Mouse (Mus musculus) 3134 (cell line): ENCODE results near the gene Rpp25.

Experiments used
- DNase-seq: peaks from one replicate; pipeline ENCODE4 v3.0.0-alpha.2; 2011; ENCODE audit warnings: low spot score; ENCODE audit not compliant: insufficient read length; ENCODE audit errors: extremely low read depth

Gene Rpp25

DNA sequence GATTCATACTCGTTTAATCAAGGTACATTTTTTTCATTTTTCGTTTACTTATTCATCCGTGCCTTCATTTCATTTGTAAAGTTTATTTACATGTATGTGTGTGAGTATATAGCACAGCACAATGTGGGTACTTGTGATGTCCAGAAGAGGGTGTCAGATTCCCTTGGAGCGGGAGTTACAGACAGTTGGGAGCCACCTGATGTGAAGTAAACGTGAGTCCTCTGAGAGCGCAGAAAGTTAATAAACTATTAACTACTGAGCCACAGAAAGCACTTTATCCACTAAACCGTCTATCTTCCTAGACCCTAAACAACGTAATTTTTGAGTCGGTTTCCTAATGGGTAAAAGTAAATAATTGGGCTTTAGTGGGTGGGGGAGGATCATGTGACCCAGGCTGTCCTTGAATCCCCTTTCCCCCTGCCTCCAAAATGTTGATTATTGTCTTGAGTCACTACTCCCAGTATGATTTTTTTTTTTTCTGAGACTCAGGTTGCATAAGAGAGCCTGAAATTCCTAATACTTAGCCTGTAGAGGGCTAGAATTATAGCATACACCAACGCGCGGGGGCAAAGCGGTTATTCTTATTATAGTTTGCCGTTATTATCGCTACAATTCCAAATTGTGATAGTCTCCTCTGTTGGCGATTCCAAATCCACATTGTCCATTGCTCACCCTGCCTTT lies 16.7 kb downstream of the Rpp25 start:
- no peak for DNase-seq

- peak; percentile 96 for DNase-seq
These were observed 17.5 kb downstream of the Rpp25 start, which contains the start of gene Cox5a for GRCm38 (mm10) chr9:57521056-57521911. Gene Cox5a, plus strand, starts transcription at chr9:57521274.

- no peak for DNase-seq
These were observed 18.5 kb downstream of the Rpp25 start for GRCm38 (mm10) chr9:57522114-57522860.

DNA sequence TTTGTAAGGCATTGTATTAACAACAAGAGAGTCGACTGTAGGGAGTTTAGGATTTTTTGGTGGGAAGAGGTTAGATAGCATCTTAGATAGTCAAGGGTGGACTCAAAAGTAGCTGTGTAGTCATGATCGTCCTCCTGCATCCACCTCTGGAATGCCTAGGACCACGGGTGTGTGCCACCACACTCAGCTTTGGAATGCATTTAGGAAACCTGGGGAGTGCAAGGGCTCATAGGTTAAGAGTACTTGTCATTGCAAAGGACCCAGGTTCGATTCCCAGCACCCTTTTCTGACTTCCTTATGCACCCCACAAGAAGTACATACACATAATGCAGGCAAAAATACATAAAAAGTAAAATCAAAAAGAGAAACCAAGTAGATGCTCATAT lies 19.0 kb downstream of the Rpp25 start:
- no peak for DNase-seq

DNA sequence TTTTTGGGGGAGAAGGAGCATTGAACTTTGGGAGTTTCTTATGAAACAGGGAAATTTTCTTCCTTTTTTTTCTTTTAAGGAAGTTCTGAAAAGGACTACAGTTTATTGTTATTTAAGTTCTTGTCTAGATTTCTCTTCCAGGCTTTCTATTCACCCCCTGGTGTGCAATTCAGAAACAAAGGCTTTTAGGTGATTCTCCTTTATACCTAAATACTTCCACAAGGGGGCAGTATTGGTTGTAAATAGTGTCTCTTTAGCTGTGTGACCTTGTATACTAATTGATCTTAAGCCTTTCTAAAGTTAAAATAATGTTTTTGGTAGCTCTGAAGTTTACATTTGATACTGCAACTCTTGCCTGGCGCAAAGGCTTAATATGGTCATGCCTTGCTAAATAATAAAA lies 19.9 kb downstream of the Rpp25 start:
- no peak for DNase-seq

DNA sequence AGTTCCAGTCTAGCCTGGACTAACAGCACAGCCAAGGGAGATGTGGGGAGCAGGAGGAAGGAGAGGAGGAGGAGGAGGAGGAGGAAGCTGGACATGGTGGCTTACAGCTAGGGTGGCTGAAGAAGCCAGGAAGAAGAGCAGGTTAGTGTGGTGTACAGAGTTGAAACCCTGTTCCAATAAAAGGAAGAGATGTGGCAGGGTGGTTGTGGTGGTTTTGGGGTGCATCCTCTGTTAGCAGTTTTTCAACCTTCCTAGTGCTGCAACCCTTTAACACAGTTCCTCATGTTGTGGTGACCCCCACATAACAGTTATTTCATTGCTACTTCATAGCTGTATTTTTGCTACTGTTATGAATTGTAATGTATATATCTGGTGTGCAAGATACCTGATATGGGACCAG lies 20.6 kb downstream of the Rpp25 start:
- DNase-seq, result no peak

DNA sequence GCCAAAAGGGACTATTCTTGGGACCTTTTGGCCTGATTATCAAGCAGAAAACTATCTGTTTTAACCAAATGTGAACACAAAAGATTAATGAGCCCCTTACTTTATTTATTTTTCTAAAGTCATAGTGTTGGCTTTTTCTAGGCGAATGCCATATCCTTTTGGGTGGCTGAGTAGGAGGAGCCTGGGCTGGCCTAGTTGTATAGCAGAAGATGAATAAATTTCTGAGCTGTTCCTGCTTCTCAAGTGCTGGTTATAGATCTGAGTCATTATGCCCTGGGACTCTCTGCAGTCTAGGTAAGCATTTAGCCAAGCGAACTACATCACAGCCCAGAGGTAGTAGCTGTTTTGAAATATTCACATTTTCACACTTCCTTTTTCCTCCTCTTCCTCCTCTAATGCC lies 21.7 kb downstream of the Rpp25 start:
- DNase-seq, result no peak

DNA sequence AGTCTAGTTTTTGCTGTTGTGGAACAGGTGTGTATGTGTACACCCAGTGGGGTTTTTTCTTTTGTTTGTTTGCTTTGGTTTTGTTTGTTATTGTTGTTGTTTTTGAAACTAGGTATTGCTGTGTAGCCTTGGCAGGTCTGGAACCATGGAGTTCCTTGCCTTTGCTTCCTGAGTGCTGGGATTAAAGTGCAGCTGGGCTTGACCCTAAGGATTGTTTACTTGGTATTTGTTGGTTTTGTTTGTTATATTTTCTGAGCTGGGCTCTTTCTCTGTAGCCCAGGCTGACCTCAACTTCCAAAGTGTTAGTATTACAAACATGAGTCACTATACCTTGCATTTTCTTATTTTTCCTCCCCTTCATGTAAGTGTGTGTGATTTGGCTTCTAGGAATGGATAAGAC lies 22.6 kb downstream of the Rpp25 start:
- no peak for DNase-seq

DNA sequence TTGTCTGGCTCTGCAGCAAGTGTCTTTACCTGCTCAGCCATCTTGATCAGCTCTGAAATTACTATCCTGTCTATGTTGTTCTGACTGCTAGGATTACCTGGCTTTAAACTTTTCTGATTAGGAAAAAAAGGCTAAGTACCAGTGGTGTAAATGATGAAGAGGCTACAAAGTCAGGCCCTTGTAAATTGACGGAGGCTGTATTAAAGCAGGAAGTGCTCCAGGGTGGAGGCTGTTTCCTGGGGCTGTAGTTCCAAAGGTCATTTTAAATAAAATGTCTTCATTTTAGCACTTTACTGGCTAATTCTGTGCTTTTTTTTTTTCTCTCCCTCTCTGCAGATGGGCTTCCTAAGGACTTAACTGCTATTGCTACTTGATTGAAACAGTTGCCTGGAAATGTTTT lies 28.1 kb downstream of the Rpp25 start:
- no peak for DNase-seq

- DNase-seq, result no peak
These were observed 32.5 kb downstream of the Rpp25 start for GRCm38 (mm10) chr9:57536362-57536761.

DNA sequence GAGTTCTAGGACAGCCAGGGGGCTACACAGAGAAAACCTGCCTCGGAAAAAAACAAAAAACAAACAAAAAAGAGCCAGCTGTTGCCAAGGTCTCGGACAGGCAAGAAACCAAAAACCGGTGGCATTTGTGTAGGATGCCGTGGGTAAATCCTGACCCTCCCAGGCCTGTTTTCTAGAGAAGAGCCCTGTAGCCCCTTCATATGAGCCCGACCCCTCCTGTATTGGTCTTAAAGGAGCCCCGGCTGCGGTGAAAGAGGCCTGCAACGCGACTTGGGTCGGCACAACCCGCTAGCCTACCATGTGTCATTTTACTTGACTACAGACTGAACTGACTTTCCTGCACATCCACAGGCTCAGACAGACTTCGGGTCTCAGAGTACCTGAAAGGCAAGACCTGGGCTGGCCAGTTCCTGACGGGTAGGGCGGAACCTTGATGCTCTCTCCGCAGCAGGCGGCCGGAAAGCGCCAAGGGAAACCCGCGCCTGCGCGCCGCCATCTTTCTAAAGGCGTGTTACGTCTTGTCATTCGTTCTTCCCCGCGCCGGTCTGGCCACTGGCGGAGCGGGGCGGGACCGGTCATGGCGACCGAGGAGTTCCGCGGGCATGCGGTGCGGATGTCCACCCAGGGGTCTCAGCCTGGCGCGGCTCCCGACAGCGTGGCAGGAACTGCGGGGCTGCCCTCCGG lies 33.4 kb downstream of the Rpp25 start, which contains the start of gene Fam219b:
TSS of gene Fam219b (plus strand) at position 485 of the 684 bp plus-strand sequence.
- peak; percentile 89 for DNase-seq

DNA sequence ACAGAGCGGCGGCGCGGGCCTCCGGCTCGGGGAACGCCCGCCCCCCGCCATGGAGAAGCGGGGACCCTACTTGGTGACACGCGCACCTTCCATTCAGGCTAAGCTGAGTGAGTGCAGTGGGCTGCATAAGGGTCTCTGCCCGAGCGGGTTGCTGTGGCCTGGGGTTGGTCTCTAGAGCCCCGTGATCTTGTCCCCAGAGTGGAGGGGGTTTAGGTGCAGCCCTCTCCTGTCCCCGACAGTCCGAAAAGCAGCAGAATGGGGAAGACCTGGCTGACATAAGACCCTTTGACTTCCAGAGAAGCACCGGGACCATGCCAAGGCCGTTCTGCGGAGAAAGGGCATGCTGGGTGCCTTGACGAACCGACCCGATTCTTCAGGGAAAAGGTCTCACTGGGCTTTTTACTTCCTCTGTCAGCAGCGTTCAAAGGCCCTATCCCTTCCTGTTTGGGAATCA lies 33.9 kb downstream of the Rpp25 start:
- DNase-seq, result no peak

DNA sequence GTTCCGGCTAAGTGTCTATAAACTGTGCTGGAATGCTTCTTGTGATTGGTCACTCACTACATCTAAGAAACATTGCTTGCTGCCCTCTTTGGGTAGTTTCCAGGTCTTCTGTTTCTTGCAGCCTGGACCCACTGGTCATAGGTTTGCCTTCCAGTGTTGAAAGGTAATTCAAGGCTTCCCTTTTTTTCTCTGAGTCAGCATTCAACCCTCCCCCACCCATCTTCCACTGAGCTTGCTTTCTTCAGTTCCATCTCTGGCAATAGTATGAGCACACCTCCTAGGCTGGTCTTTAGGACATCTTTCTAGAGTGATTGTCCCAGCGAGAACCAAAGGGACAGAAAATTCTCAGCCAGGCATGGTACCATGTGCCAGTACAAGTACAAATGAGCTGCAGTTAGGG lies 35.7 kb downstream of the Rpp25 start:
- no peak for DNase-seq

GRCm38 (mm10) chr9:57541312-57541711 lies 37.5 kb downstream of the Rpp25 start:
- no peak for DNase-seq

- DNase-seq, result no peak
These were observed 40.1 kb downstream of the Rpp25 start for GRCm38 (mm10) chr9:57543951-57544350.

DNA sequence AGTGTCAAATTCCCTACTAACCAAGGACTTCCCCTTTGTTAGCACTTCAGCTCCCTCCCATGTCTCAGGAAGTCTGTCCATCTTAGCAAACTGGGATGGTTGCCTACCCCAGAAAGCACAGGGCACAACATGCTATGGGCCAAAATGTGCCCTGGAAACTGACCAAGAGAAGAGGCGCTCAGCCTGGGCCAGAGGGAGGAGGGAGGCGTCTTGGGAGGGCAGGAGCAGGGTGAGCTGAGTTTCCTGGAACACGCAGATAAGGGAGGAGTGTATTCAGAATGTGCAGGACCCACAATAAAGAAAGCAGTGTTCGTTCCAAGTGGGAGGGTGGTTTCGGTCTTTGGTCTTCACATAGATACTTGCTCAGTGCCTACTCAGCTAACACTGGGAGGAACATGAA lies 43.5 kb downstream of the Rpp25 start:
- DNase-seq, result no peak

GRCm38 (mm10) chr9:57547869-57548268 lies 44.0 kb downstream of the Rpp25 start:
- DNase-seq, result no peak

GRCm38 (mm10) chr9:57549186-57549585 lies 45.4 kb downstream of the Rpp25 start:
- no peak for DNase-seq

DNA sequence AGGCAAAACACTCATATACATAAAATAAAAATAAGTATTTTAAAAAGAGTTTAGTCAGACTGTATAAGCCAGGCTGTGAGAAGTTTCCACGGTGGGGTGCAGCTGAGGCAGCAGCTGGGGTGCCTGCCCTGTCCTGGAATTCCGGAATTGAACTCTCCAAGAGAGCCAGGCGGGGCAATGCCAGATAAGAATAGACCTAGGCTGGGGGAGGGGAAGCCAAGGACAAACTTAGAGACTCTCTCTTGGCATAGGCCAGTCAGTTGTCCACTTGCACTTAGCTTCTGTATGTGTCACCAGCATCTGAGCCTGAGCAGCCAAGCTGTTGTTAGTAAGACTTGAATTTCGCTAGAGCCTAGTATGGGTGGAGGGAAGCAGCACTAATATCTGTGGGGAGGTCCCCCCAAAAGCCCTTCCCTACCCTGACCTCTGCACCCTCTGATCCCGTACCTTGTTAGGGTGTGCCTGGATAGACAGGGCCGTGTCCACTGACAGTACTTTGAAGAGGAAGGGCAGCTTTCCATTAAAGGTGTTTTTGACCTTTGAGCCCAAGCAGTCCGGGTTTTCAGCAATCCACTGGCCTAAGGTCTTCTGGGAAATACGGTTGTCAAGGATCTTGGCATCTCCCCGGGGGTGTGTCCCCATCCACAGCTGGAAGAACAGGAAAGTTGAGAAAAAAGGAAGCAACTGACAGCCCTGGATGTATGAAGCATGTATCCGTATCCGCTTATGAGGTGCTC lies 46.5 kb downstream of the Rpp25 start:
- DNase-seq, result no peak
